ENCODE assay signal across 27 mouse cellular contexts in genomic region chr10:123346301-123346700, GRCm38 (mm10).
"Had no signal": no experiment of that assay in that cellular context is flagged by ENCODE, and none has a peak within 500 bp of the region (broad histone marks: within the 10 kb centered on the region; RNA-seq: fewer than 3 reads in every experiment).

No protein-coding gene starts in this region.

- DNase-seq: gastrocnemius, adult 2 months; gastrocnemius, postnatal 10 days; gastrocnemius, postnatal 25 days; heart, adult 2 months; heart, postnatal 14 days; heart, postnatal 36 days; kidney, adult 18-20 months; kidney, postnatal 14 days; liver; liver, embryonic 13.5 days; liver, postnatal 0 days had no signal

- ATAC-seq: hindbrain, embryonic 16.5 days; inflammation-experienced regulatory T-cells, adult 6 months; intestine, postnatal 0 days; liver, postnatal 0 days had no signal

- H3K4me1 ChIP-seq: heart, embryonic 15.5 days; hindbrain, embryonic 10.5 days; hindbrain, embryonic 12.5 days; limb, embryonic 10.5 days; limb, embryonic 12.5 days; liver, embryonic 13.5 days; liver, embryonic 15.5 days had no signal

- H3K4me2 ChIP-seq: heart, embryonic 11.5 days; heart, embryonic 13.5 days; heart, embryonic 15.5 days; hindbrain, embryonic 12.5 days; hindbrain, embryonic 14.5 days; limb, embryonic 12.5 days; liver, embryonic 11.5 days; liver, embryonic 13.5 days; liver, embryonic 15.5 days had no signal

- H3K27ac ChIP-seq: gastrocnemius, adult 2 months; heart, adult 2 months; heart, embryonic 13.5 days; heart, embryonic 15.5 days; hindbrain, embryonic 10.5 days; hindbrain, embryonic 12.5 days; hindbrain, embryonic 14.5 days; kidney, postnatal 0 days; layer of hippocampus, adult 2 months; left cerebral cortex, adult 2 months; limb, embryonic 10.5 days; limb, embryonic 12.5 days; liver, embryonic 13.5 days; liver, embryonic 15.5 days had no signal

- H3K9ac ChIP-seq: heart, embryonic 13.5 days; heart, embryonic 15.5 days; hindbrain, embryonic 12.5 days; hindbrain, embryonic 14.5 days; limb, embryonic 12.5 days; liver, embryonic 13.5 days; liver, embryonic 15.5 days; liver, postnatal 0 days had no signal

- H3K9me3 ChIP-seq: heart, embryonic 13.5 days; heart, embryonic 15.5 days; hindbrain, embryonic 10.5 days; hindbrain, embryonic 12.5 days; limb, embryonic 10.5 days; limb, embryonic 12.5 days; liver, embryonic 13.5 days; liver, embryonic 15.5 days had no signal

- H3K4me3 ChIP-seq: gastrocnemius, adult 2 months; heart, adult 2 months; heart, embryonic 13.5 days; heart, embryonic 15.5 days; hindbrain, embryonic 10.5 days; hindbrain, embryonic 12.5 days; layer of hippocampus, adult 2 months; left cerebral cortex, adult 2 months; limb, embryonic 10.5 days; limb, embryonic 12.5 days; liver, embryonic 13.5 days; liver, embryonic 15.5 days had no signal

- H3K36me3 ChIP-seq: heart, embryonic 13.5 days; heart, embryonic 15.5 days; hindbrain, embryonic 10.5 days; hindbrain, embryonic 12.5 days; limb, embryonic 10.5 days; limb, embryonic 12.5 days; liver, embryonic 13.5 days; liver, embryonic 15.5 days had no signal

- H3K27me3 ChIP-seq: heart, embryonic 13.5 days; heart, embryonic 15.5 days; hindbrain, embryonic 12.5 days; limb, embryonic 12.5 days; liver, embryonic 13.5 days; liver, embryonic 15.5 days had no signal
